Mouse (Mus musculus): ENCODE data around the gene Spns3. TPM values are rescaled to one million over a fixed set of nuclear protein-coding genes. Genes with fewer than 3 reads are reported as not detected.
A peak's percentile ranks its signal among the peaks of the same experiment; 100 is the strongest.

Gene Spns3
- polyA plus RNA-seq, 1 experiment from 2014 or later, result not detected

DNA sequence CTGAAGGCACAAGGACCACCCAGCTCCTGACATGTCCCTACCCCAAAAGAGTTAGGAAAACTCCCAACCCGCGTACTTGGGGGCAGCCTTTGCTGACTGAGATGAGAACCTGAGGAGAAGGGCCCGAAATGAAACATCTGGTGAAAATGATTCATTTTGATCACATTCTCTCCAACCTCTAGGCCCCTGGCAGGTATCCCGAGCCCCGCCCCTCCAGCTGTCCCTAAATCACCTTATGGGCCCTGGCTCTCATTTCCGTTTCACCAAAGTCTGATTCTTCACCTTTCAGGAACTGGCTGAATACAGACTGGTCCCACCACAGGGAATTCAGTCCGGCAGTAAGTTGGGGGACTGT, 25.8 kb upstream of the Spns3 start:
- WGBS, result 15% methylated on average over 7 of the region's 7 CpGs
- H3K9ac ChIP-seq (replicated peaks), result no peak overlapping the region
- H3K36me3 ChIP-seq, result no peaks in the 10 kb centered on the region
- no peak for ATAC-seq (ENCODE audit: insufficient number of reproducible peaks, insufficient read depth, low FRiP score, low TSS enrichment, low read depth)
- H3K4me2 ChIP-seq, result peak overlapping the region; percentile 51
- H3K27me3 ChIP-seq, result peaks cover 23% of the 10 kb centered on the region
- no peaks in the 10 kb centered on the region for H3K9me3 ChIP-seq
- H3K4me1 ChIP-seq (replicated peaks), result peaks cover 5% of the 10 kb centered on the region
- H3K27ac ChIP-seq, result no peak overlapping the region
- H3K4me3 ChIP-seq (replicated peaks), result peak overlapping the region; percentile 27

DNA sequence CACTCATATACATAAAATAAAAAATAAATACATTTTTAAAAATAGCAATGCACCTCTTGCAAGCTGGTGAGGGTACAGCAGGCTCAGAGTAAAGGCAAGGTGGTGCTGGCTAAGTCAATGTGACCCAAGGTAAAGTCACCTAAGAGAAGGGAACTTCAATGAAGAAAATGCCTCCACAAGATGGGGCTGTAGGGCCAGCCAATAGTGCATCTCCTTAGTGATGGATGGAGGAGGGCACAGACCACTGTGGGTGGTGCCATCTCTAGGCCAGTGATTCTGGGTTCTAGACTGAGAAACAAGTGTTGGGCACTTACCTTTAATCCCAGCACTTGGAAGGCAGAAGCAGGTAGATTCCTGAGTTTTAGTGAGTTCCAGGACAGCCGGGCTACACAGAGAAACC, 23.5 kb upstream of the Spns3 start:
- H3K4me1 ChIP-seq (replicated peaks), result peaks cover 5% of the 10 kb centered on the region
- H3K36me3 ChIP-seq, result no peaks in the 10 kb centered on the region
- WGBS, result 100% methylated on average over 1 of the region's 1 CpGs
- H3K9me3 ChIP-seq, result no peaks in the 10 kb centered on the region
- no peak overlapping the region for H3K9ac ChIP-seq (replicated peaks)
- H3K27me3 ChIP-seq, result peaks cover 26% of the 10 kb centered on the region
- no peak for ATAC-seq (ENCODE audit: insufficient number of reproducible peaks, insufficient read depth, low FRiP score, low TSS enrichment, low read depth)
- H3K4me2 ChIP-seq, result no peak overlapping the region
- no peak overlapping the region for H3K4me3 ChIP-seq (replicated peaks)
- no peak overlapping the region for H3K27ac ChIP-seq

DNA sequence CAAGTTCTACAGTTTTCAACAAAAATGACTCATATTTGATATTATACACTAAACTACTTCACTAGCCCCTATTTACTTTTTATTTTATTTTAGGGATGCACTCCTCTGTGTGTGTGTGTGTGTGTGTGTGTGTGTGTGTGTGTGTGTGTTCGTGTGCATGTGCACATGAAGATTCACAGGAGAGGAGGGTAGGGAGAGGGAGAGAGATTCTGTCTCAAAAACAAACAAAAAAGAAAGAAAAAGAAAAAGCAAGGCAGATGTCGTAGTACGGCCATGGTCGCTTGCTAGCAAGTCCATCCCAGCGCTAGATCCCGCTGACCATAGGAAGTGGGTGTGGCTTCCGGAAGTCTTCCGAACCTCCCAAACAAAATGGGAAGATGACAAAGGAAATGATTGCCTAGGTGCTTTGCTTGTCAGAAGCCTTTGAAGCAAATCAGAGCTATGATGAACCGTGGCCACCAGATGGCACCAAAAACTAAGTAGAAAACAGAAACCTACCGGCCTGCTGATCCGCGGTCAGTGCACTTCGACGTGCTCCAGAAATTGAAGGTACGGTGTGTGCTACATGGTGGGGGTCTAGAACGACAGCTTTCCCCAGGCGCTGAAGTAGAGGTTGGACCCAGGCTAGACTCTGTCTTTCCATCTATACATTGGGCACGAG, 20.1 kb upstream of the Spns3 start:
- Histone ChIP-seq H3K4me3 (replicated peaks) (peak overlapping the region; percentile 11; the same call in 1 of the 2 replicates), H3K9ac (replicated peaks) (no peak overlapping the region), H3K4me1 (replicated peaks) (no peaks in the 10 kb centered on the region), H3K4me2 (peak overlapping the region; percentile 30), H3K27me3 (peaks cover 12% of the 10 kb centered on the region), H3K9me3 (no peaks in the 10 kb centered on the region), H3K27ac (no peak overlapping the region), H3K36me3 (no peaks in the 10 kb centered on the region)
- 4% methylated on average over 18 of the region's 18 CpGs for WGBS
- ATAC-seq (ENCODE audit: insufficient number of reproducible peaks, insufficient read depth, low FRiP score, low TSS enrichment, low read depth), result 0 out of 2 replicates have a peak, but pooled peaks have one; percentile 63

DNA sequence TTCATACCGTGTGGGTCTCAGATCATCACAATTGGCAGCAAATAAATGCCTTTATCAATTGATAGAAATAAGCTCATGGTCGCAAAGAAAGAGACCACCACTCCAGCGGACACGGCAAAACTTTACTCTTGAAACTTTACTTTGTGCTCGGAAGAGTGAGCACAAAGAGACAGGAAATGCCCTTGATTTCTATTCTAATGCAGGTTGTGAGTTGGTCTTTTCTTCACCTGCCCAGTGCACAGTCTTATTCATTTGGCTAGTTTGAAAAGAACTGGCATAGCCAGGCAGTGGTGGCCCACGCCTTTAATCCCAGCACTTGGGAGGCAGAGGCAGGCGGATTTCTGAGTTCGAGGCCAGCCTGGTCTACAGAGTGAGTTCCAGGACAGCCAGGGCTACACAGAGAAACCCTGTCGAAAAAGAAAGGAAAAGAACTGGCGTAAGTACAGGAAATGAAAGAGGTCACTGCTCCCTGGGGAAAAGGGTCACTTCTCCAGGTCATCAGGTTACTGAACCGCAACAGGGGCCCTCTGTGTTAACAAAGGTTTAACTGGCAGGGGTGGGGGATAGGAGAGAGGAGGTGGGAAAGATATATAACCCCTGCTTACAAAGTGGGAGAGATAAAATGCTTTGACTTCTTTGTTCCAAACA, 19.5 kb upstream of the Spns3 start:
- no peak for ATAC-seq (ENCODE audit: insufficient number of reproducible peaks, insufficient read depth, low FRiP score, low TSS enrichment, low read depth)
- H3K9me3 ChIP-seq, result no peaks in the 10 kb centered on the region
- no peak overlapping the region for H3K4me3 ChIP-seq (replicated peaks)
- 73% methylated on average over 11 of the region's 11 CpGs for WGBS
- no peak overlapping the region for H3K27ac ChIP-seq
- H3K36me3 ChIP-seq, result no peaks in the 10 kb centered on the region
- no peak overlapping the region; the same call in 1 of the 2 replicates for H3K4me2 ChIP-seq
- peaks cover 12% of the 10 kb centered on the region for H3K27me3 ChIP-seq
- no peak overlapping the region for H3K9ac ChIP-seq (replicated peaks)
- no peaks in the 10 kb centered on the region for H3K4me1 ChIP-seq (replicated peaks)

DNA sequence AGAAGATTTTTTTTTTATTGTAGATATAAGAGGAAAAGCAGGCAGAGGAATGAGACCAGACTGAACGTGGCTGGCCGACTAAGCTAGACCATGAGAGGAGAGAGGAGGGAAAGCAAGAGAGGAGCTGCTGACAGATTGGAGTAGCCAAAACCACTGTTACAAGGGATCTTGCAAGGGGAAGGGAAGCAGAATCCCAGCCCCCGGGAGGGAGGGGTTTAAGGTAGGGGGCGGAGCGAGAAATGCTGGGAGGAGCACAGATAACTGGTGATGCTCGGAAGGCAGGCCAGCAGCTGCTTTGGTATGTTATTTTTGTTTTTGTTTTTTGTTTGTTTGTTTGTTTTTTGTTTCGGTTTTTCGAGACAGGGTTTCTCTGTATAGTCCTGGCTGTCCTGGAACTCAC, 18.7 kb upstream of the Spns3 start:
- Histone ChIP-seq H3K27ac (no peak overlapping the region), H3K4me2 (no peak overlapping the region), H3K9me3 (no peaks in the 10 kb centered on the region), H3K4me3 (replicated peaks) (no peak overlapping the region), H3K4me1 (replicated peaks) (no peaks in the 10 kb centered on the region), H3K36me3 (no peaks in the 10 kb centered on the region), H3K9ac (replicated peaks) (no peak overlapping the region), H3K27me3 (peaks cover 12% of the 10 kb centered on the region)
- WGBS, result 46% methylated on average over 8 of the region's 8 CpGs
- no peak for ATAC-seq (ENCODE audit: insufficient number of reproducible peaks, insufficient read depth, low FRiP score, low TSS enrichment, low read depth)

DNA sequence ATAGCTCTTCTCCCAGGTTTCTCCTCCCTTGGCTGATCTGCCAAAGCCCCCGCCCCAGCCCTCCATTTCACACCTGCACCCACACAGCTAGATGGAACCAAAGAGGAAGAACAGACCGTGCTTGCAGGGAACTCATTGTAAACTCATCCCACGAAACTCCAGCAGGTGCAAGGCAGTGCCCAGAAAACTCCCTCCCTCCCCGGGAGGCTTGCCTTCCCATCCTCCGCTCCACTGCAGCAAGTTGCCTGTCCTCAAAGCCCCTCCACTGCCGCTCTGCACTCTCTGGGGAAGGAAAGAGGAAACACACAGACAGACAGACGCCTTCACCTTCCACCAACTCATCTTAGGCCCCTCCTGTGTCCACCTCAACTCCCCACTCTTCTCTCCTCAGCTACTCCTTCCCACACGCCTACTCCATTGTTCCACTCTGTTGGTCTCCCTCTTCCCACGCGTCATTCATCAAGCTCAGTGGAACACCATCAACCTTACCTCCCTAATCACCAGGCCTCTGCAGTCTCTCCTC, 16.6 kb upstream of the Spns3 start:
- no peak overlapping the region for H3K9ac ChIP-seq (replicated peaks)
- no peaks in the 10 kb centered on the region for H3K9me3 ChIP-seq
- no peaks in the 10 kb centered on the region for H3K4me1 ChIP-seq (replicated peaks)
- WGBS, result 53% methylated on average over 10 of the region's 10 CpGs
- ATAC-seq (ENCODE audit: insufficient number of reproducible peaks, insufficient read depth, low FRiP score, low TSS enrichment, low read depth), result no peak
- H3K27ac ChIP-seq, result no peak overlapping the region
- H3K36me3 ChIP-seq, result no peaks in the 10 kb centered on the region
- H3K4me2 ChIP-seq, result no peak overlapping the region
- no peak overlapping the region for H3K4me3 ChIP-seq (replicated peaks)
- peaks cover 12% of the 10 kb centered on the region for H3K27me3 ChIP-seq

DNA sequence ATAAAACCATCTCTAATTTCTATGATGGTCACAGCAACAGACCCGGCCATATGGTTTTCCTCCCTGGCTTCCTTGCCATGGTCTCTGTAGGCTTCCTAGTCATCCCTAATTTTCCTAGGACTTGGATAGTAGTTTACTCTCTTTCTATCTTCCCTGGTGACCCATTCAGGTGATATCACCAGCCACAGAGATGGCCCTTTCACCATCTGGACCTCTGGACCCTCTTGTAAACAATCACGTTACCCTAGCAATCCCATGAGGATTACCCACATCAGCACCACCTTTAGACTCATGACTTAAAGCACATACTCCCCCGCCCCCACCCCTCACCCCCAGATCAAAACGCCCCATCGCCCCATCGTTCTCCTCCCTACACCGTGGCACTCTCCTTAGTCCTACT, 16.0 kb upstream of the Spns3 start:
- H3K27ac ChIP-seq, result no peak overlapping the region
- H3K4me2 ChIP-seq, result no peak overlapping the region
- WGBS, result 69% methylated on average over 7 of the region's 7 CpGs
- H3K9ac ChIP-seq (replicated peaks), result no peak overlapping the region
- no peaks in the 10 kb centered on the region for H3K4me1 ChIP-seq (replicated peaks)
- no peaks in the 10 kb centered on the region for H3K9me3 ChIP-seq
- H3K4me3 ChIP-seq (replicated peaks), result no peak overlapping the region
- no peak for ATAC-seq (ENCODE audit: insufficient number of reproducible peaks, insufficient read depth, low FRiP score, low TSS enrichment, low read depth)
- no peaks in the 10 kb centered on the region for H3K36me3 ChIP-seq
- peaks cover 9% of the 10 kb centered on the region for H3K27me3 ChIP-seq

DNA sequence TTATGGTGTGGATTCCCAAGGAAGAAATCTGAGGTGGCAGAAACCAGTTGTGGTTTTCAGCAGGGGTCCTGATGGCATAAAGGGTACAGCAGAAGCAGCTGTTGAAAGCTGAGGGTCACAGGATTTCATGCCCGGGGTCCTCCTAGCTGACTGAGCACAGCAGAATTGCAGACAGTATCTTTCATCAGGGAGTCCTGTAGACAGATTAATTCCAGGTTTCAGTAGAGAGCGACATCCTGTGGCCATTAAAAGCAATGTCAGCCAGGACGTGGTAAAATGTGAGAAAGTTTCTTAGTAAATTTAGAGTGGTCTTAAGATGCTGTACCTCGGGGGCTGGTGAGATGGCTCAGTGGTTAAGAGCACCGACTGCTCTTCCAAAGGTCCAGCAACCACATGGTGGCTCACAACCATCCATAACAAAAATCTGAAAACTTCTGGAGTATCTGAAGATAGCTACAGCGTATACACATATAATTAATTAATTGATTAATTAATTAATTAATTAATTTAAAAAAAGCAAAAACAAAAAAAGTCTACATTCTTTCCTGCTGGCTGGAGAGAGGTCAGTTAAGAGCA, 14.0 kb upstream of the Spns3 start:
- ATAC-seq (ENCODE audit: insufficient number of reproducible peaks, insufficient read depth, low FRiP score, low TSS enrichment, low read depth), result no peak

DNA sequence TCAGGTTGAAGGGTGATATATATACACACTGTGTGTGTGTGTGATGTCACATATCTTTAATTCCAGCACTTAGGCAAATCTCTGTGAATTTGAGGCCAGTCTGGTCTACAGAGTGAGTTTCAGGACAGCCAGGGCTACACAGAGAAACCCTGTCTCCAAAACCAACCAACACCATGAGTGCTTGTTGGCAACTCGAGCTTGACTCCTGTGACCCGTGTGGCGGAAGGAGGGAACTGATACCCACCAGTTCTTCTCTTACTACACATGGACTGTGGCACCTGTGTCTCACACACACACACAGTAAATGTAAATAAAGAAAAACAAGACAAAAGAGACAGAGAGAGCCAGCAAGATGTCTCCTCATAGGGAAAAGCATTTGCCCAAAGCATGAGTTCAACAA, 10.4 kb upstream of the Spns3 start:
- no peak for ATAC-seq (ENCODE audit: insufficient number of reproducible peaks, insufficient read depth, low FRiP score, low TSS enrichment, low read depth)
- 65% methylated on average over 3 of the region's 3 CpGs for WGBS
- H3K27me3 ChIP-seq, result peaks cover 2% of the 10 kb centered on the region; the same call in 1 of the 2 replicates

More for the DNA sequence above, 14.0 kb upstream of the Spns3 start:
- Histone ChIP-seq H3K9ac (replicated peaks) (no peak overlapping the region), H3K4me2 (no peak overlapping the region), H3K4me1 (replicated peaks) (no peaks in the 10 kb centered on the region), H3K27me3 (peaks cover 3% of the 10 kb centered on the region; the same call in 1 of the 2 replicates), H3K4me3 (replicated peaks) (no peak overlapping the region), H3K27ac (no peak overlapping the region), H3K36me3 (no peaks in the 10 kb centered on the region), H3K9me3 (no peaks in the 10 kb centered on the region)
- WGBS, result 33% methylated on average over 6 of the region's 6 CpGs

DNA sequence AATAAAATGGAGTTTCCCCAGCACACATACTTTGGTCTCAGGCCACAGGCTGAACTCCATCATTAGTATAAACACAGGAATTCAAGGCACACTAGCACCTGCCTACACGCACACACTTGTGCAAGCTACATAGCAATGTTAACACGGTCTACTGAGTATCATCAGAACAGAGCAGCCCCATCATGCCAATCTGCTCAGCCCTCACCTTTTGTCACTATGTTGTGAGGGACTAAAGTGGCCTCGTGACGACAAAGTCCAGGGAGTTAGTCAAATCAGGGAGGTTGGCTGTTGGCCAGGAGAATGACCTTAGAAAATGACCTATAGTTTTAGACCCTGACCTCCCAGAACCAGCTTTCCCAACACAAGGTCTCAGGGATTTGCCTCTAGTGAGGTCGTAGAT, 7.8 kb upstream of the Spns3 start:
- no peak overlapping the region for H3K4me3 ChIP-seq (replicated peaks)
- no peak for ATAC-seq (ENCODE audit: insufficient number of reproducible peaks, insufficient read depth, low FRiP score, low TSS enrichment, low read depth)
- WGBS, result 76% methylated on average over 5 of the region's 5 CpGs

More for the DNA sequence above, 10.4 kb upstream of the Spns3 start:
- Histone ChIP-seq H3K4me1 (replicated peaks) (no peaks in the 10 kb centered on the region), H3K9me3 (no peaks in the 10 kb centered on the region), H3K36me3 (no peaks in the 10 kb centered on the region), H3K4me2 (no peak overlapping the region), H3K9ac (replicated peaks) (no peak overlapping the region), H3K27ac (no peak overlapping the region), H3K4me3 (replicated peaks) (no peak overlapping the region)

DNA sequence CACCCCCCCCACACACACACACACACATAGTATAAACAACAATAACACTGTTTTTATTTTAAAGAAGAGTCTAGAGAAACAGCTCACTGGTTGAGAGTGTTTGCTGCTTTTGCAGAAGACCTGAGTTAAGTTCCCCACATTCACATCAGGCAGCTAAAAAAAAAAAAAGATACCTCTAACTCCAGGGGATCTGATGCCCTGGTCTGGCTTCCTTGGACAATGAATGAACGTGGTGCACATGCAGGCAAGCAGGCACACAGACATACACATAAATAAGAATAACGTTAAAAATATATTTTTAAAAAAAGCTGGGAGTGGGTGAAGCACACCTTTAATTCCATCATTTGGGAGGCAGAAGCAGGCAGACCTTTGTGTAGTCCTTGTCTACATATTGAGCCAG, 6.6 kb upstream of the Spns3 start:
- WGBS, result 69% methylated on average over 2 of the region's 2 CpGs
- Histone ChIP-seq H3K27me3 (peaks cover 2% of the 10 kb centered on the region; the same call in 1 of the 2 replicates), H3K4me1 (replicated peaks) (no peaks in the 10 kb centered on the region), H3K9me3 (no peaks in the 10 kb centered on the region), H3K27ac (no peak overlapping the region), H3K36me3 (no peaks in the 10 kb centered on the region), H3K4me3 (replicated peaks) (no peak overlapping the region), H3K9ac (replicated peaks) (no peak overlapping the region), H3K4me2 (no peak overlapping the region)
- no peak for ATAC-seq (ENCODE audit: insufficient number of reproducible peaks, insufficient read depth, low FRiP score, low TSS enrichment, low read depth)

More for the DNA sequence above, 7.8 kb upstream of the Spns3 start:
- H3K27ac ChIP-seq, result no peak overlapping the region
- H3K4me1 ChIP-seq (replicated peaks), result no peaks in the 10 kb centered on the region
- H3K9me3 ChIP-seq, result no peaks in the 10 kb centered on the region
- no peak overlapping the region for H3K9ac ChIP-seq (replicated peaks)
- H3K4me2 ChIP-seq, result no peak overlapping the region
- peaks cover 2% of the 10 kb centered on the region; the same call in 1 of the 2 replicates for H3K27me3 ChIP-seq
- no peaks in the 10 kb centered on the region for H3K36me3 ChIP-seq
